Mouse (Mus musculus) 3T3-L1 (cell line): ENCODE measurements at regions not wholly inside any gene's neighbourhood (a gene's known extent, or its start where the extent isn't known, plus 50 kb on each side); places are given as distances from the start of the nearest gene placed in this dataset.
"Not testable (repeated sequence)": the region's sequence is repeated elsewhere in the genome, so short reads cannot be mapped to it uniquely, and the experiment has no call there.

ENCODE experiments used
- DNase-seq: peaks from one replicate; pipeline ENCODE4 v3.0.0-alpha.2; 2015; ENCODE audit warnings: low read depth, low spot score

DNA sequence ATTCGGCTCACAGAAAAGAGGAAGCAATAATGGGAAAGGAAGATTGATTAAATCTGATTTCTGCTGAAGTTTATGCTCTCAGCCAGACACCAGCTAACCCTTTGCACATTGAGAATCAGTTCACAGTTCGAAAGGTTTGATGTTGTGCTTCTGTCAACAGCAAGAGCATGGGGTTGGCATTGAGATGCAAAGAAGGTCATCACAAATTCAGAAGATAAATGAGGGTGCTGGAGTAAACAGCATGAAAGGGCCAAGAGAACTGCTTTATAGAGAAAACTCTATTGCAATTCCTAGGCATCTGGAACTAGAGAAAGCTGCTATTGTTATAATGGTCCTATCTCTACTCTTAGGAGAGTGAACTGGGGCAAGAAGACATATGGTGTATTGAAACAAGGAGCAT lies 250.8 kb downstream of the Rab38 start:
- no peak for DNase-seq

DNA sequence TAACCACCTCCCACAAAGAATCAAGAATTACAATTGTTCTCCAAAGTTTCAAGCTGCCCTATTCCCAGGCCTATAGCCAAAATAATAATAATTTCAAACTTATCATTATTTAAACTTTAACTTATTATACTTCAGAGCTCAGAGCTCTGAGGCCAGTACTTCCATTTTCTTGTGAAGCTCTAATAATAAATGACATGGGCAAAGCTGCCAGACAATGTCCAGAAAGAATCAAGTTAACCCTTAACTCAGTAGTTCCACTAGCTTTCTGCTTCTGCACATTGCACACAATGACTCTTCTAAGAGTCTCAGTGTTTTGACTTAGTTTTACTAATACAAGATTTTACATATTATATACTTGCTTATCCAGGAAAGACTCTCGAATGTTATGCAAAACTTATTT lies 291.0 kb downstream of the Rab38 start:
- not testable (repeated sequence) for DNase-seq

DNA sequence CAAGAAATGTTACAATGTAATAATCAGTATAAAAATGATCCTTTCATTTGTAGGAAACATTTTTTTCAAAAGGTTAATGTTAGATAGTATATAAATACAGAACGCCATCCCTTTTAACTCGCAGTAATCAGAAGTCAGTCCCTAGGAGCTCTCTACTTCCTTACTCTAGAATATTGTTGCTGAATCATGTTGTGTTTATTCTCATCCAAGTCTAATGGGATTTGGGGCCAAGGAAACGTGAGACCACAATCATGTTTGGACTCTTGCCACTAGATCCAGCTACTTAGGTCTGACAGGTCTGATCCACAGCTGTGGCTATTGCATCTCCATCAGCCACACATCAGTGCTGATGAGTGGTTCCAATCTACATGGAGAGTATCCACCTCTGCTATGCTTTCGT lies 304.4 kb downstream of the Rab38 start:
- DNase-seq = no peak

DNA sequence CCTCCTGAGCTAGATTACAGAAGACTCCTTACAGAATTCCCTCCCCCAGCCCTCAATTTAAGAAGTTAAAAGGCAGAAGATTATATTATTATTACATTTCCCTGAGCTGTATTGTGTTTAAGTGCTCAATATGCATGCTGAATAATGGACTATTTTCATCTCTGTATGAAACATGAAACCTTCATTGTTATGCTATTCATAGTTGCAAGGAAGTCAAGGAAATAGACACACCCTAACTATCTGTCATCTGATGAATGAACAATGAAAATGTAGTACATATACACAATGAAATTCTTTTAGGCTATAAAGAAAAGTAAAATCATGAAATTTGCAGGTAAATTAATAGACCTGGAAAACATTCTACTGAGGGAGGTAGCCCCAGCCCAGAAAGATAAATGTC lies 305.7 kb downstream of the Rab38 start:
- DNase-seq = no peak

DNA sequence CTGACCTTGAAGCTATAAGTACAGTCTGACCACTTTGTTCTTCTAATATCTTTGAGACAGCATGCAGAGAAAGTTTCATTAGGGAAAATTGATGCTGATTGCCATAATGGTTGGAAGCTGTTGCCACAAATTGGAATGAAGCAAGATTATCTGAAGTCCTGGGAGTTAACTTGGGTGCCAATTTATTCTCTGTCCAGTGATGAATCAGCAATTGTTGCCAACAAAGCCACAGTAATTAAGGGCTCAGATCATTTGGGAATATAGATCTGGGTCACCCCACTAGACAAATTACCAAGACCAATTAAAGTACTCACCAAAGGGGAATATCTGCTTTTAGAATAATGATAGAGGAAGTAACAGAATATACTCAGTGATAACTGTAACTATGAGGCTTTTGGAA lies 347.3 kb downstream of the Rab38 start:
- DNase-seq = no peak

DNA sequence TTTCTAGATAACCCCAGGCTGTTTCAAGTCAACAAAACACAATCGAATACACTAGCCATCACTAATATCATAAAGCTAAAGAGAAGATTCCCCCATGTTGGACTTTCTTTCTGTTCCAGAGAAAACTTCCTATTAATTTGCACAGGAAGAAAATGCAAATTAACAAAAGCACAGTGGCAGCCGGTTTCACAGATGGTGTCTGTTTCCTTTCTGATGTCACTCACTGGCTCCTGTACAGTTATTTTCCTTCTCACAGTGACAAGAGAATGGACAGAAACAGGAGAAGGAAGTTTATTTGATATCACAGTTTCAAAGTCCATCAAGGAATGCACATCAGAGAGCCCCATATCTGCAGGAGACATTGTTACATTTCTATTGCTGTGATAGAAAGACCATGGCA lies 352.8 kb downstream of the Rab38 start:
- no peak for DNase-seq

DNA sequence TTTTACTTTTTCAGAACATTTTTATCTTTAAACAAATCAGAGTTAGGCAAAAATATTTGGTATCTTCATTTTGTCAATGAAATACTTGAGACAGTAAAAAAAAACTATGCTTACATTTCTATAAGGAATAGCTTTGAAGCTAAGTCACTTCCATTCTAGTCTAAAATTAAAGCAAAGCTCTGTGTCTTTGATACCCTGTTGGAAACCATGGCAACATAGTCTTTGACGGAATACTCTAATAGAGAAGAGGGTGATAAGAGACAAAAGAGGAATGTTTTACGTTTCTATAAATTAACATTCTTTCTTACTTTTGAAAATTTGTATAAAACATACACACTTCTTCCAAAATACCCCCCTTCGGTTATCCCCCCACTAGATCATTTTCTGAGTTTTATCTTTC lies 378.1 kb downstream of the Rab38 start:
- DNase-seq = no peak

DNA sequence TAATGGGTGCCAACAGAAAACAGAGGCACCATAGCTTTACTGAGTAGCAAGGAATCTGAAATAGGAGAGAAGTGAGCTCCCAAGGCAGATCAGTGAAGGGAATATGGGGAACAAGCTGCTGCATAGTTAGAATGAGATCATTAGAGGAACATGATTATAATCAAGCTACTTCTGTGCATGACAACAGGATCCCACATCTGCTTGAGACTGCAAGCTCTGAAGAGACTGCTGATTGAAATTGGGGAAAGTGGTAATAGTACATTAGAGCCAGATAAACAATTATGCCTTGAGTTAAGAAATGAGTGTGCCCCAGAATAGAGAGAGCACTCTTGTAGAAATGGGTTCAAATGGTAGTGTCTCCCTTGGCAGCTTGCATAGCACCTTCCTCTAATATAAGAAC lies 380.1 kb downstream of the Rab38 start:
- no peak for DNase-seq

DNA sequence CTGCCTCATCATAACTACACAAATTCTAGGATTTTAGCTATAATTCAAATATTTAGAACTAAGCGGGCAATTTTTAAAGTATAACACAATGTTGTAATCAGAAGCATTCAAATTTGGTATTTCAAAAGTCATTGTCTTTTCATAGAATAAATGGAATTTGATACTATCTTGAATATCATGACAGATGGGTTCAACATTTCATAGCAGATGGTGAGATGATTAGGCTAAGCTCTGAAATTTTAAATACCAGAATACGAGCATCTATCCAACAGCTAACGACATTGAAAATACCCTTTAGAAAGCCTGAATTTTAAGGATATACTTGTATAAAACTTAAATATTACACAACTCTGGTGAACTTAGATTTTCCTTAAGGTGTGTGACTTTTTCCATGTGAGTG lies 390.1 kb downstream of the Rab38 start:
- DNase-seq = no peak

DNA sequence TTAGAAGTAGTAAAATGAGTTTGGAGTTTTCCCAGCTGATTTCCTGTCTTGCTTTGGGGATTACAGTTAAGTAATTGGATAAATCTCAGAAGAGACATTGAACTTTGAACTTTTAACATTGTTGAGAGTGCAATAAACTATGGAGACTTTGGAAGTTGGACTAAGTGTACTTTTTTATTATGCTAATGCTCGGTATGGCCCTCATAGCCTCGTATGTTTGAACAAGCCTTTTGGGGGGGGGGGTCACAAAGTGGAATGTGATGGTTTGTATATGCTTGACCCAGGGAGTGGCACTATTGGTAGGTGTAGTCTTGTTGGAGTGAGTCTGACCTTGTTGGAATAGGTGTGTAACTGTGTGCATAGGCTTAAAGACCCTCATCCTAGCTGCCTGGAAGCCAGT lies 396.4 kb downstream of the Rab38 start:
- no peak for DNase-seq

DNA sequence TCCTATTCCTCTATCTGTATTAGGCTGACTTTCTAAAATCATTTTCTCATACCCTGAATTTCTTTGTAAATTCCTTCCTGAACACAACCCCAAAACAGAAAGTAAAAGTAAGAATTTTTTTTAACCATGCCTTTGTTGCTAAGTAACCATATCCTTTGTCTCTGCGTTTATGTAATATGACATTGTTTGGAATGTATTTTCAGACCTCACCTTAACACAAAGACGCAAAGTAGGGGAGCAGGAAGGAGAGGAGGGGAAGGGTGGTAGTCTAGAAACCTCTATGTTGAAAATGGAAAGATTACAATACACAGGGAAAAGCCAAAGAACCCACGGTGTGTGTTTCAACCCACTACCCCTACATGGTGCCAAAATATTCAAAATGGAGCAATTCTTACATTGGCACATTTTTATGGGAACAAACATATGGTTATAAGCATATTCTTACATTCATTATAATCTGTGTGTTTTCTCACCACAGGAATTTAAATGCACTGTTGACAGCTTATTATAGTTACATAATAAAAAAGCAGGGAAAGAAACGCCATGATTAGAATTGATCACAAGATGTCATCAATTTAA lies 418.0 kb downstream of the Rab38 start:
- peak; percentile 3 for DNase-seq
